Mouse (Mus musculus) G1E (cell line): ENCODE measurements around the gene Mapk3. TPM values are rescaled to one million over a fixed set of nuclear protein-coding genes. Genes with fewer than 3 reads are reported as not detected.

Source experiments
- ATAC-seq: 2 replicates; pipeline ENCODE4 v1.8.0; 2016; ENCODE audit warnings: mild to moderate bottlenecking; ENCODE audit not compliant: insufficient number of reproducible peaks, poor library complexity, low FRiP score, severe bottlenecking; ENCODE audit errors: extremely low read depth
- DNase-seq: peaks from one replicate; pipeline ENCODE4 v3.0.0; 2012; ENCODE audit warnings: low spot score
- H3K27me3 ChIP-seq: 2 replicates; pipeline ENCODE4 v1.6.1; 2012; ENCODE audit warnings: mild to moderate bottlenecking, low read length, inconsistent platforms; ENCODE audit not compliant: insufficient read depth
- H3K36me3 ChIP-seq: replicated peaks from 2 replicates; pipeline ENCODE3; 2012; ENCODE audit warnings: mild to moderate bottlenecking, inconsistent platforms
- H3K4me1 ChIP-seq: 2 replicates; pipeline ENCODE4 v1.6.1; 2012; ENCODE audit warnings: low read depth, low read length, inconsistent platforms, mixed read lengths; ENCODE audit not compliant: insufficient read depth
- H3K4me3 ChIP-seq: 2 replicates; pipeline ENCODE4 v1.5.1; 2012; ENCODE audit warnings: low read depth, mild to moderate bottlenecking, inconsistent platforms, low read length, moderate library complexity, mixed read lengths
- H3K9me3 ChIP-seq: replicated peaks from 2 replicates; pipeline ENCODE4 v1.6.1; 2012; ENCODE audit warnings: inconsistent platforms
- CTCF ChIP-seq: IDR thresholded peaks from 2 replicates; pipeline ENCODE4 v1.5.1; 2012; ENCODE audit warnings: low read depth, low read length, inconsistent platforms, mixed read lengths
- GATA1 ChIP-seq: IDR thresholded peaks from 2 replicates; pipeline ENCODE4 v1.6.1; 2012; ENCODE audit warnings: borderline replicate concordance, low read length, inconsistent platforms, mixed read lengths
- GATA2 ChIP-seq: IDR thresholded peaks from 2 replicates; pipeline ENCODE4 v1.6.1; 2012; ENCODE audit warnings: low read depth, low read length, inconsistent platforms, borderline replicate concordance
- POLR2AphosphoS5 ChIP-seq: IDR thresholded peaks from 2 replicates; pipeline ENCODE4 v1.6.1; 2012; ENCODE audit warnings: low read depth, low read length, inconsistent platforms; ENCODE audit not compliant: insufficient replicate concordance
- TAL1 ChIP-seq: conservative IDR thresholded peaks from 2 replicates; pipeline ENCODE4 v1.6.1; 2012; ENCODE audit warnings: low read depth, low read length, inconsistent platforms, mixed read lengths
- polyA plus RNA-seq: library from polyadenylated mRNA; stranded (reverse); fragments of >175 nt; gene quantifications from 2 replicates; pipeline ENCODE4 v1.2.3, GENCODE M21; 2012
- total RNA-seq, 2 experiments: library from RNA; stranded (forward) in 1 of 2; stranded (reverse) in 1 of 2; fragments of 200-1000 nt in 1 of 2; fragments of >200 nt in 1 of 2; fragmentation: Nextera tagmentation in 1 of 2; gene quantifications; 2 replicates each; pipeline ENCODE4 v1.2.3; 2014 to 2017

Mapk3 gene
- total and polyA plus RNA-seq, 3 experiments: 18.2 to 91.6 (median 68.8) TPM

DNA sequence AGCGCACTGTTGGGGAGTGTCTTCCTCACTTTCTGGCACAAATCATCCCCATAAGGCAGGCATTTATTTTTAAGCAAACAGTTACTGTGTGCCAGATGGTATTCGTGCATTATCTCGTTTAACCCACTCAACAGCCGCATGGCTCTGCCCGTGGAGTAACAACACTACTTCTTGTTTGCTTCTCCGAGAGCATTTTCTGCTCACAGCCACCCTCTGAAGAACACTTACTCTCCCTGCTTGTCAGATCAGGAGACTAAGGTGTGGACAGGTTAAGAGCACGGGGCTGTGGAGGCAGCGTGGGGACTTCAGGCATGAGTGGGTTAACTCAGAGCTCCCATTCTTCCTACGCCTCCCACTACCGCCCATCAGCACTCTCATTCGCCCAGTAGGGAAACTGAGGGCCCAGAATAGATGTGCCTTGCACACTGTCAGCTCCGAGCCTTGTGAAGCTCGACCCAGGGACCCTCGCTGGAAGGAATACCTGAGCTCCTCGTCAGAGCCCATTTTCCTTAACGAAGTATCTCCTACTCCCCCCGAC is 3.1 kb downstream of the Mapk3 start:
- peaks cover 58% of the 10 kb centered on the region for H3K36me3 ChIP-seq
- peaks cover 51% of the 10 kb centered on the region for H3K4me1 ChIP-seq
- ATAC-seq (no peak), DNase-seq (no peak)
- no peak for TF ChIP-seq GATA2
- no peak for TF ChIP-seq TAL1
- no peaks in the 10 kb centered on the region; the same call in 1 of the 2 replicates for H3K9me3 ChIP-seq
- H3K27me3 ChIP-seq: no peaks in the 10 kb centered on the region
- no peak overlapping the region for H3K4me3 ChIP-seq

DNA sequence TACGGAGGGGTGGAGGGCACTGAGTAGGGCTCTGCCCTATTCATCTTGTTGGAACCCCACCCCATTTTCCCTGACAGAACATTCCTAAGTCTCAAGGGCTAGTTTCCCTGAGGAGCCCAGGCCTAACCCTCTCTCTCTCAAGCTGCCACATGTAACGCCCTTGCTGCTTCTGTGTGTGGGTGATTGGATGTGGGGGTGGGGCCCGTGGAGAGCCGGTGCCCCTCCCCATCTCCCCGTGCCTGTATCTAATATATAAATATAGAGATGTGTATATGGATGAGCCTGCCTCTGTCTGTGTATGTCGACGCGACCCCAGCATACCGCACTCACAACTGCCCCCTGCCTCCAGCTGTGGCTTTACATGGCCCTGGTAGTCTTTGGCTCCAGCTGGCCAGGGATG is 6.1 kb downstream of the Mapk3 start:
- DNase-seq (no peak), ATAC-seq (no peak)
- Histone ChIP-seq H3K27me3 (peaks cover 5% of the 10 kb centered on the region; the same call in 1 of the 2 replicates), H3K36me3 (peaks cover 57% of the 10 kb centered on the region), H3K4me1 (peaks cover 35% of the 10 kb centered on the region), H3K4me3 (no peak overlapping the region), H3K9me3 (no peaks in the 10 kb centered on the region; the same call in 1 of the 2 replicates)
- TF ChIP-seq GATA1 (no peak), TAL1 (no peak), POLR2AphosphoS5 (no peak), CTCF (no peak), GATA2 (no peak)

DNA sequence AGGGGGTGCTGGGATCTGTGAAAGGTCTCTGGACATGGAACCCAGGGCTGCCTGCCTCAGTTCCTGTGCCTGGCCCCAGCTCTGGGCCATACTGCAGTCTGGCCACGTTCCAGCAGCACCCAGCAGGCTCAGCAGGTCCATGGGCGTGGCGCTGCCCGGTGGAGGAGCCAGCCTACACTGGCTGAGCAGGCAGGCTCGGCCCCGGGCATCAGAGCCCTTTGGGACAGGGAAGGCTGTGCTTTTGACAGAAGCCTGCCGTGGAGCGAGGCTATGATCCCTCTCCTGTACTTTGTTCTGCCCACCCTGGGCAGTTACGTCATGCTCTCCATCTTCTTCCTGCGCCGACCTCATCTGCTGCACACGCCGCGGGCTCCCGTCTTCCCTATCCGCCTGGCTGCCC is 6.8 kb downstream of the Mapk3 start, which contains the start of gene Gdpd3:
TSS of gene Gdpd3 (plus strand) at position 134 of the 400 bp plus-strand sequence.
- H3K4me1 ChIP-seq: peaks cover 36% of the 10 kb centered on the region
- H3K27me3 ChIP-seq: peaks cover 5% of the 10 kb centered on the region; the same call in 1 of the 2 replicates
- no peaks in the 10 kb centered on the region; the same call in 1 of the 2 replicates for H3K9me3 ChIP-seq
- no peak for ATAC-seq
- TF ChIP-seq CTCF: no peak
- TF ChIP-seq GATA2: no peak
- no peak within 1 kb of the TSS; the same call in 1 of the 2 replicates for H3K4me3 ChIP-seq
- DNase-seq: no peak
- H3K36me3 ChIP-seq: peaks cover 50% of the 10 kb centered on the region

DNA sequence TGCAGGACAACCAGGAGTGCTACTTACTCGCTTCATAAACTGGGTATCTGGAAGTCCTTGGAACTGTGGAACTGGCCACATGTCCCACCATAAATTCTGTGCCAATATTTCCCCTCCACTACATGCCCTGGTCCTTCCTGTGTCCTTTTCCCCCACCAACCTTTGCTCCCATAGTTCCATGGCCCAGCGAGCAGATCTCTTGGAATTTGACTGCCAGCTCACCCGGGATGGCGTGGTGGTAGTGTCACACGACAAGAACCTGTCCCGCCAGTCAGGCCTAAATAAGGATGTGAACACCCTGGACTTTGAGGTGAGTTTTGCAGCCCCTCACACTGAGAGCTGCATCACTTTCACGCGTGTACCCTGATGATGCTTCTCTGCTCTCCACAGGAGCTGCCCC is 7.6 kb downstream of the Mapk3 start:
- peaks cover 35% of the 10 kb centered on the region for H3K4me1 ChIP-seq
- peaks cover 5% of the 10 kb centered on the region; the same call in 1 of the 2 replicates for H3K27me3 ChIP-seq
- no peak for DNase-seq
- H3K4me3 ChIP-seq: no peak overlapping the region; the same call in 1 of the 2 replicates
- no peak for ATAC-seq
- peaks cover 43% of the 10 kb centered on the region for H3K36me3 ChIP-seq
- no peaks in the 10 kb centered on the region; the same call in 1 of the 2 replicates for H3K9me3 ChIP-seq
- no peak for TF ChIP-seq CTCF
- TF ChIP-seq GATA1: no peak
- no peak for TF ChIP-seq TAL1
- TF ChIP-seq POLR2AphosphoS5: no peak
- TF ChIP-seq GATA2: no peak

GRCm38 (mm10) chr7:126770784-126771183 is 11.4 kb downstream of the Mapk3 start:
- Histone ChIP-seq H3K4me1 (peaks cover 47% of the 10 kb centered on the region), H3K36me3 (peaks cover 8% of the 10 kb centered on the region), H3K27me3 (peaks cover 5% of the 10 kb centered on the region; the same call in 1 of the 2 replicates), H3K9me3 (no peaks in the 10 kb centered on the region; the same call in 1 of the 2 replicates), H3K4me3 (peak overlapping the region; percentile 55; the same call in 1 of the 2 replicates)
- DNase-seq (peak; percentile 51), ATAC-seq (no peak)
- TF ChIP-seq GATA2 (no peak), GATA1 (no peak), CTCF (no peak), POLR2AphosphoS5 (no peak), TAL1 (no peak)

GRCm38 (mm10) chr7:126773351-126773750 is 13.9 kb downstream of the Mapk3 start:
- peaks cover 9% of the 10 kb centered on the region for H3K36me3 ChIP-seq
- ATAC-seq: no peak
- peaks cover 61% of the 10 kb centered on the region for H3K4me1 ChIP-seq
- H3K4me3 ChIP-seq: no peak overlapping the region
- TF ChIP-seq TAL1 (no peak), GATA2 (no peak), GATA1 (no peak)
- peaks cover 1% of the 10 kb centered on the region; the same call in 1 of the 2 replicates for H3K27me3 ChIP-seq
- DNase-seq: no peak
- no peaks in the 10 kb centered on the region for H3K9me3 ChIP-seq

GRCm38 (mm10) chr7:126774463-126774862 is 15.1 kb downstream of the Mapk3 start:
- Histone ChIP-seq H3K9me3 (no peaks in the 10 kb centered on the region), H3K27me3 (no peaks in the 10 kb centered on the region), H3K4me1 (peaks cover 64% of the 10 kb centered on the region), H3K36me3 (peaks cover 17% of the 10 kb centered on the region), H3K4me3 (no peak overlapping the region)
- TF ChIP-seq POLR2AphosphoS5: no peak
- TF ChIP-seq CTCF: no peak
- no peak for TF ChIP-seq TAL1
- no peak for TF ChIP-seq GATA1
- TF ChIP-seq GATA2: no peak
- no peak for ATAC-seq
- no peak for DNase-seq
